Mouse (Mus musculus) CD4-positive, CD25-positive, alpha-beta regulatory T cell, adult 9 weeks (primary cell): ENCODE data around the gene Lrrn2. TPM values are rescaled to one million over a fixed set of nuclear protein-coding genes. Genes with fewer than 3 reads are reported as not detected.

Source experiments
- polyA plus RNA-seq: library from polyadenylated mRNA; unstranded; fragments of 100-300 nt; shearing (Covaris generic); gene quantifications from one replicate; pipeline ENCODE4 v1.2.1, GENCODE M21; 2017

Lrrn2 gene
- polyA plus RNA-seq, result 0.07 TPM

DNA sequence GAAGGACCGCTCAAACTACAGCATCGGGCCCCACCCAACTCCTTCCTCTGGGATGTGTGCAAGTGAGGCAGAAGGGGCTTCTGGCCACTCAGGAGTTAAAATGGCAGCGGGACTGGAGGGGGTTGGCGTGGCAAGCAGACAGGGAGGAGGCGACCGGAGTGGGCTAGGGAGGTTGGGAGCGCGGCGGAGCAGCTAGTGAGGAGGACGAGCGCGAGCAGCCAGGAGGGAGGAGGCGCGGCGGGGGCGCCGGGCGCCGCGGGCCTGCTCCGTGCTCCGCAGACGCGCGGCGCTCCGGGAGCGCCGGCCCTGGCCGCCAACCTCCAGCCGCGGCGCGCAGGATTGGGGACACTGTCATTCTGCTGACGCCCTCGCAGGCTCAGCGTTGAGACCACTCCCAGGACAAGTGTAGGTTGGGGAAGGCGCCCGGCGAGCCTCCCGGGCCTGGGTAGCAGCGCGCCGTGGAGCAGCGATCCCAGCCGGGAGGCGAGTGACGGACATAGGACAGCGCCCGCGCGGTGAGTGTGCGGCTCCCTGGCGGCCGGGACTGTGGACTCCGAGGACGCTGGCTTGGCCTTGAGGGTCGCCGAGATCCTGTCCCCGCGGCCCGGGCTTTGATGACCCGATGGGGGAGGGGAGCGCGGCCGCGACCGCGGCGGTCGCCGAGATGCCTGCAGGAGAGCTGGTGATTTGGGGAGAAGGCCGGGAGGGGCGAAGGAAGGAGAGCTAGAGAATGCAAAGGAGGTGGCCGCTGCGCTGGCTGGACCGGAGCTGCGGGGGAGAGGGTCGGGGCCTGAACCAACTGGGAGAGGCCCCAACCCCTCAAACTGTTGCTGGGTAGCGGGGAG is at the start of gene Lrrn2:
TSS of gene Lrrn2 (plus strand) at position 113 of the 845 bp plus-strand sequence.

Other genes with a start within 250 kb of the Lrrn2 start
- gene Nfasc, start 138.5 kb upstream of the Lrrn2 start, polyA plus RNA-seq, result not detected
- 103 TPM for gene Mdm4, start 150.3 kb downstream of the Lrrn2 start, polyA plus RNA-seq
- 0.36 TPM for gene Pik3c2b, start 165.4 kb downstream of the Lrrn2 start, polyA plus RNA-seq